Mouse (Mus musculus) urinary bladder, adult 2 months (tissue): ENCODE measurements around the gene Map4. TPM values are rescaled to one million over a fixed set of nuclear protein-coding genes. Genes with fewer than 3 reads are reported as not detected.

Experiments
- DNase-seq: peaks from one replicate; pipeline ENCODE4 v3.0.0; 2022; ENCODE audit warnings: low spot score
- polyA plus RNA-seq: library from polyadenylated mRNA; depleted of rRNA; stranded (reverse); fragments of >200 nt; gene quantifications from 2 replicates; pipeline ENCODE4 v1.2.3, GENCODE M21; 2012; rRNA removed

Gene Map4
- polyA plus RNA-seq = 84.3 and 129 TPM in 2 replicates

DNA sequence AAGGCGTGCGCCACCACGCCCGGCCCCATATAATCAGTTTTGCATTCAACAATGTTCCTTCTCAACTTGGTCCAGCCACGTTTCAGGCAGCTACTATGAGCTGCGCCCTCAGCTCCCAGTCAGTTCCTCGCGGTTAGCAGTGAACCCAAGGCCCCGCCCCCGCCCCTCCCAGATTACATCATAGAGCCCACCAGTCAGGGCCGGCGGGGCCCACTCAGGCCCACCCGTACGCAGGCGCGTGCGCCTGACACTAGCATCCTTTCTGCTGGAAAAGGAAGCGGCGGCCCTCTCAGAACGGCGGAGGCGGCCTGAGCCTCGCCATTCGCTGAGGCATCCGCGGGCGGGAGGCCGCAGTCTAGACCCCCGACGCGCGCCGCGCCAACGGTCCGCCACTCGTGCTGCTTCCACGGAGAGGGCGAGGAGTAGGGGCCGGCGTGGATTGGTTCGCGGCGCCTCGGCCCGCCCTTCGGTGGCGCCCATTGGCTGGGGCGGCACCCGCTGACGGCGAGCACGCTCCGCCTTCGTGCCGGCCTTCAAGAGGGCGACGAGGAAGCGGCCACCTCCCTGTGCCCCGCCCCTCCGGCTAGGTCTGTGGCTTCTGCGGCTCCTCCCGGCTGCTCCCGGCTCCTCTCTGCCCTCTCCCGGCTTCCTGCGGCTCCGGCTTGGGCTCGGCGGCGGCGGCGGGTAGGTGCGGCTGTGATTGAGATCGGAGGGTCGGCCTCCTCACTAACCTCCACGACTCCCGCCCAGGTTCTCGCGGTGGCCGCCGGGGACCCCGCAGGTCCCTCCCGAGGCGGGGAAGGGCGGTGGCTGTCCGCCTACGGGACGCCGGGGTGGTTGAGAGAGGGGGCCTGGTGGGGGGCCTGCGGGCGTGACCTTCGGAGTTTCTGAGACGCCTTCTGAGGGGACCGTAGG is at the start of gene Map4:
Gene Map4, plus strand, starts transcription at position 204 of the 915 bp plus-strand sequence.
- peak; percentile 95 for DNase-seq

DNA sequence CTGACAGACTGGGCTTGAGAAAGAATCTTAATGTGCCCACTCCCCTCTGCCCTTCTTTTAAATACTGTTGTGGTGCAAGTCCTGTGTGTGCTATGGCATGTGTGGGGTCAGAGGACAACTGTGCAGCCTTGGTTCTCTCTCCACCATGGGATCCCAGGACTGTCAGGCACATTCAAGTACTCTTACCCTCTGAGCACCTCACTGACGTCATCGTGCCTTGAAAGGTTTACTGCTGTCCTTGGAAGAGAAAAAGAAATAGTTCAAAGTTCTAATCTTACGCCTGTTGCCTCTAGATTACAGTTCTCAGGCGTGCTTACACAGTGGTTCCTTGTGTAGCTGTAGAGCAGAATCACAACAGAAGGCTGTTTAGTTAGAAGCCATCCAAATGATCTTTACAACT is 45.0 kb upstream of the Map4 start:
- DNase-seq = no peak

DNA sequence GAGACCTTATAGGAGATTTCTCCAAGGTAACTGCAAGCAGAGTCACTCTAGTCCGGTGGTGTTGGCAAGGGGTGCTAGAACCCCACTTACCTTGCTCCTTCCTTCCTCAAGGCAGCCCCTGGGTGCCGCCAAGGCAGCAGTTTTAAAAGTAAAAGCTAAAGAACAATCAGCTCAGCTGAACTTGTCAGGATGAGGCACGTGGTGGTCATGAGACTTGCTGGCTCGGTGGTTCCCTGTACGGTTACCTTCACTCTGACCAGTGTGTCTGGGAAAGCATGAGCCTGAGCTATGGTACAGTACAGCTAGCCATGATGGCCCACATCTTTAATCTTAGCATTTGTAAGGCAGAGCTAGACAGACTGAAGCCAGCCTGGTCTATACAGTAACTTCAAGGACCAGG is 43.9 kb upstream of the Map4 start:
- no peak for DNase-seq

DNA sequence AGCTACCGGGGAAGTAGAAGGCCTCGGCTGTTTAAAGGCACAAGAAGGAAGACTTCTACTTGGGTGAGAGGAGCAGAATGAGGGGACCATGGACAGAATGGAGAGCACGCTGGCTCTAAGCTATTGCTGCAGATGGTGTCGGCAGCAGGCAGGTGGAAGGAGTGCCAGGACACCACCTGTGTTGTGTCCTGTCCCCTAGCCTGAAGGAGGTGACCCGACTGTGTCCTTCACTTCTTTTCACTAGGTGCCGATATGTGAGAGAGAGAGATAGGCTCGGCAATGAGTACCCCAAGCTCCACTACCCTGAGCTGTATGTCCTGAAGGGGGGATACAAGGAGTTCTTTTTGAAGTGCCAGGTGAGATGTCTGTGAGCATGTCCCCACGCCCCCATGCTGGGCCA is 39.8 kb upstream of the Map4 start:
- DNase-seq = no peak

DNA sequence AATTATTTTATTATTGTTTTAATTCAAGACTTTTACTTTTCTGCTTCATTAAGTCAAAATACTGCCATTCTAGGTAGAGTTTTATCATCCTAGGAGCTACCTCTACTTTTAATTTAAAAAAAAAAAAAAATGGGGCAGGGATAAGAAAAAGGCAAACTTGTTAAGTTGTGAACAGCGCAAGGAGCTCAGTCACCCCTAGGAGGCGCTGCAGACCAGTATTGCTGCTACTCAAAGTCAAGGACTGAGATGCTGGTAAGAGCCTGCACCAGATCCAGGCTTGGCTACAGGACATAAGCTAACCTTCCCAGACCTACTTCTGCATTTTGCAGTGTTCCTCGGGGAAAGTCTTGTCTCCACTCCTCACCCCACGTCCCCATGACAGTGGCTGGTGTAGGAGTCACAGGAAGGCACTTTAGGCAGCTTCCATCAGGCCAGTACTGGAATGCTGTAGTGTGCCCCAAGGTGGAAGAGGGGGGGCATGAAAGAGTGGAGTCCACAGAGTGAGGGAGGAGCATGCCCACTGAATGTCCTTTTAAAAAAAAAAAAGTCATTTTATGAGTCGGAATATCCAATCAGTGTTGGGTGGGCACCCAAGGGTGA is 38.5 kb upstream of the Map4 start:
- DNase-seq = no peak

DNA sequence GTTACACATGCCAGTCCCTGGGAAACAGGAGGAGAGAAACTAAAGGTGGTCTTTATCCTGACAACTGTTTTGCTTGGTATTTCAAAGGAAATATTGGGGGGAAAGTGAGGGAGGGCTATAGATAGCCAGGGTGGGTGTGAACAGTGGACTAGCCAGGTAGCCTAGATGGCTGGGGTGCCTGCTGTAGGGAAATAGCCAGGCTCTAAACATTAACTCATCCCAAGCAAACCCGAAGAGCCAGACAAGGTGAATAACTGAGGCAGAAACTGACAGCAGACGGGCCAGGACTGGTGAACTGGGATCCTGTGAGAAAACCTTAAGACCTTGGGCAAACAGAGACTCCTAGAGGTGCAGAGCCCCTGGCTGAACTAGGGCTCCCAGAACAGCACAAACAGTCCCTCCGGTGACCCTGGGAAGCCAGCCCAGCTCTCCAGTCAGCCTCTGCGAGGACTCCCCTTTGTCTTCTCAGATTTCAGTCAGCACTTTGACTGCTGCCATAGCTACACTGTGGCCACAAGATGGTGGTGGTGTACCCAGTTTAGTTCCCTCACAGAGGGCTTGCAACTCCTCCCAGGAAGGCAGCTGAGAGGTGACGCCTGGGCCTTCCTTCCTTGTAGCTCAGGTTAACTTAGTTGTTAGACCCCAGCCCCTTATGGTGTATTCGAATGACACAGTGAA is 36.7 kb upstream of the Map4 start:
- DNase-seq = no peak

DNA sequence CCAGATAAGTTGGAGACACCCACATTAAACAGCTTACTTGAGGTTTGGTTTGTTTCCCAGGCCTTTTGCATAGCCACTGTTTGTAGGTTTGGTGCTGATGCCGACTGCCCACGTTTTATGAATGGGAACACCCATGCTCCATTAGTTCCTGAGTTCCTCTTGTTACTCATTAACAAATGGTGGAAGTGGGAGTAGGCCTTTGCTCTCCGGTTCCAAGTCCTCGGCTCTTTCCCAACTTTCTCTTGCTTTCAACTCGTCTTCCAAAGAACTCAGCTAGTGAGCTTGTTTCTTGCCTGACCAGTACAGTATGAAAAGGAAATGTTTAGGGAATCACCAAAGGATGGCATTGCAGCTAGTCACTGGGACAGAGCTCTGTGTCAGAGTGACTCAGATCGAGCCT is 35.7 kb upstream of the Map4 start:
- DNase-seq = no peak

DNA sequence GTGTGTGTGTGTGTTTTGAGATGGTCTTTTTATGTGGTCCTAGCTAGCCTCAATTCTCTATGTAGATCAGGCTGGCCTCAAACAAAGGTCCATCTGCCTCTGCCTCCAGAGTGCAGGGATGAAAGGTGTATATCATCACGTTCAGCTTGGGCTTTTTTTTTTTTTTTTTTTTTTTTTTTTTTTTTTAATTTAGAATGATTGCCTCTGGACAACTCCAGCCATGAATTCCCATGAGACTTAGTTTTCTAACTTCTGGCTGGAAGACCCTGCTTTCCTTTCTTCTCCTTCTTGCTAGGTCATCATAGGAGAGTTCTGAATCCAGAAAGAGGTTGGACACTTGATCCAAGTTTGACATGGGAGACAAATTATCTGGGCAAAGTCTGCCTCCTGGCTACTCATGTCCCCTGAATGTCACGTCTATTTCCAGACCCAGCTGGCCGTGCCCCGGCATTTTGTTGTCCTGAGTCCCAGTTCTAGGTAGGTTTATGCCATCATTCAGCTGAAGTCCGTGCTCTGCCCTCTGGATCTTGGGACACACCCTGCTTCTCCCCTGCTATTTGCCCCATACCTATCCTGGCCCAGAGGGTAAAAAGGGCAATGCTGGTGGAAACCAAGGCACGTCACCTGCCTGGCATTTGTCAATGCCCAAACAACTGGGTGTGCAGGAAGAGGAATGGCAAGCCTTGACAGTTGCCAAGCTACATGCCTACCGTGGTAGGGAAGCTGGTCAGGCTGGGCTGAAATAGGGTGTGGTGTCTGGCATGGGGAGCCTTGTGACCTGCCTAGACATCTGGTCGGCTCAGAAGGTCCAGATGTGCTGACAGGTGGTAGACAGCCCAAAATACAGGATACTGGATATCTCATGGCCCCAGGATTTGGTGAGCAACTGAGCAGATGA is 34.8 kb upstream of the Map4 start:
- DNase-seq = no peak

DNA sequence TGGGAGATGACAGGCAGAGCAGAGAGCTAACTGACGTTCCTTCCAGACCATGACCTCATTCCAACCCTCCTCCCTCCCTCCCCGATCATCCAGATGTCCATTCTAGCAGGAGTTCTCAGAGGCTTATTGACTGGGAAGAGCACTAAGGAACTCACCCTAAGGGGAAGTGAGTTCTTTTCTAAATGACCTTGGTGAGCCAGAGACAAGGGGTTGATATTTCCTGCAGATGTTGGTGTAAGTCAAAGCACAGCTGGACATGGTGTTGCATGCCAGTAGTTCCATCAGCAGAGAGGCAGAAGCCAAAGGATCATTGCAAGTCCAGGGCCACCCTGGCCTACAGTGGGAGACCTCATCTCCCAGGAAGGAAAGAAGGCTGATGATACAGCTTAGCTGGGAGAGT is 33.2 kb upstream of the Map4 start:
- DNase-seq = no peak

DNA sequence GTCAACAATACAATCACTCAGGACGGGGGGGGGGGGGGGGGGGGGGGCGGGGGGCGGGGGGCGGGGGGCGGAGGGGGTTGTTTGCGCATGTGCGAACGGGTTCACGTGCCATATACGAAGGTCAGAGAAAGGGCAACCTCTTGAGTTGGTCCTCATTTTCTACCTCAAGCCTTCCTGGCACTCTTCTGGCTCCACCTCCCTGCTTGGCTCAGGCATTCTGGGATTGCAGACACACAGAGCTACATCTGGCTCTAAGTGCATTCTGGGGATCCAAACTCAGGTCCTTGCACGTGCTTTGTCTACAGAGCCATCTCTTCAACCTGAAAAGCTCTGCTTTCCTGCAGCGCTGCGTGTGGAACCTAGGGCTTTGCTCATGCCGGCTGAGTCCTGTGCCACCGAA is 31.9 kb upstream of the Map4 start:
- no peak for DNase-seq

DNA sequence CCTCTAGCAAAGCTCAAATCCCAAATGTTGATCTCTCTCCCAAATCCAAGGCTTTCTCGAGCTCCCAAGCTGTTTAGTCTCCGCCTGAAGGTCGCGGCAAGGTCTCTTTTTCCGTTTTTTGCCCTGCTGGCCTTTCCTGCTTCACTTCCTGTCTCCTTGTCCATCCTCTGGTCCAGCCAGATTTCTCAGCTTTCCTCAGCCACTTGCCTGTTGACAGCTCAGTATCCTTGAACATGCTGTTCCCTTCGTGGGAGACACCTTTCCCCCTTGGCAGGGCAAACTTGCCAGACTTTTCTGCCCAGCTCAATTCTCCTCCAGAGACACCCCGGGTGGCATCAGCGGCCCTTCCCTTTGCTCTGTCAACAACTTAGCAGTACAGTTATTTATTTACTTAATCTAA is 31.5 kb upstream of the Map4 start:
- no peak for DNase-seq

DNA sequence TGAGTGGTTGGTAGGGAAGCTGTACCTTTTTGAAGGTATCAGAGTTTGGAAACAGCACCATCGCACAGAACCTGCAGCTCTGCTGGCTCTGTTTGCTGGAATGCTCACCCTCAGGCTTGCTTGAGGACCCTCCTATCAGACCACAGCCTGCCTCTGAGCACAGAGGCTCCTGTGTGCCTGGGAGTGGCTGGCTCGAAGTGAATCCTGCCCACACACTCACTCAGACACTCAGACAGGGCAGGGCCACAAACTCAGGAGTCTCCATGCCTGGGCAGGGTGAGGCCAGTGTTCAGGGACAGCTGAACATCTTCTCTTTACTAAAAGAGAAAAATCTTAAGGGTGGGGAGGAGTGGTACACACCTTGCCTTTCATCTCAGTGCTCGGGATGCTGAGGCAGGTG is 30.7 kb upstream of the Map4 start:
- DNase-seq = no peak

DNA sequence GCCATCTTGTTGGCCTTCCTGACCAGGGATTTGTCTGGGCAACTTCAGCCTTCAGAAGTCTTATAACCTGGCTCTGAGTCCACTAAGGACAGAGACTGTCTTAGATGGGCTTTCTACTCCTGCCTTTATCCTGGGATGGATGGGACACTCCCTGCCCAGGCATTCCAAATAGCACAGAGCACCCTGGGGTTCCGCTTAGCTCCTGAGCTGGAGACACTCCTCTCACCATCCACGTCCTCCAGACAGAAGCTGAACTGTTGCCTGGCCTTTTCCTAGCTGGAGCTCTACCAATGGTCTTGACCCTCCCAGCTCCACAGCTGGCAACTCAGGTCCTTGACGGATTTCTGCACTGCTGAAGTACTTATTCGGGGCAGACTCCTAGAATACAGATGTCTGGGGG is 29.0 kb upstream of the Map4 start:
- DNase-seq = no peak

DNA sequence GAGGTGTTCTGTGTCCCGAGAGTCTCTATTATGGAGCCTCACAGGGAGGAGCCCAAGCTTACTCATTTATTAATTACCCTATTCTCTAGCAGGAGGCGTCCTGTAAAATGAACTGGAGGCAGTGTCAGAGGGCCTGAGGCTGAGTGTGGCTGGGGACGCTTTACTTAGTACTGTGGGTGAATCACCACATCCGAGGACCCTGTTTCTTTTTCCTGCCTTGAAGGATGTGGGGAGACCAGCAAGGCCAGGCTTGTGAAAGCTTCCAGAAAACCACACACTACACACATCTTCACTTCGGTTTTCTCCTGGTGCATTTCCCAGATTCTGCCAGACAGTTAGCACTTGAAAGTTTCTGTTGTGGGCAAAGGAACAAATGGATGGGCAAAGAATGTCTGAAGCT is 28.5 kb upstream of the Map4 start:
- no peak for DNase-seq

DNA sequence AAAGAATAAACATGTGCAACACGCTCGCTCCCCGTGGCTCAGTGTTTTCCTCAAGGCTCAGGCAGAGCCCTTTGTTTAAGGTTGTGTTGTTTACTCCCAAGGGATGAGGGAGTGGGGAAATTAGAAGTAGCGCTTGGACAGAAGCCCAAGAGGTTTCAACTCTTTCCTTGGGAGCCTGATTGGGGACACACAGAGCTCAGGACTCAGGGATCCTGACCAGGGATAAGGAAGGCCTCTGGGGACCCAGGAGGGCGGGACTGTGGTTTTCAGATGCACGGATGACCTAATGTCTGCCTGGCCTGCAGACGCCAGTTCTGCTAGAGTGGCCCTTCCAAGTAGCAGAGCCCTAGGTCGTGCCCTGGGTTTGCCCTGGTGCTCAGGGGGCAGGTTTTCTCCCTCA is 24.0 kb upstream of the Map4 start:
- DNase-seq = no peak

DNA sequence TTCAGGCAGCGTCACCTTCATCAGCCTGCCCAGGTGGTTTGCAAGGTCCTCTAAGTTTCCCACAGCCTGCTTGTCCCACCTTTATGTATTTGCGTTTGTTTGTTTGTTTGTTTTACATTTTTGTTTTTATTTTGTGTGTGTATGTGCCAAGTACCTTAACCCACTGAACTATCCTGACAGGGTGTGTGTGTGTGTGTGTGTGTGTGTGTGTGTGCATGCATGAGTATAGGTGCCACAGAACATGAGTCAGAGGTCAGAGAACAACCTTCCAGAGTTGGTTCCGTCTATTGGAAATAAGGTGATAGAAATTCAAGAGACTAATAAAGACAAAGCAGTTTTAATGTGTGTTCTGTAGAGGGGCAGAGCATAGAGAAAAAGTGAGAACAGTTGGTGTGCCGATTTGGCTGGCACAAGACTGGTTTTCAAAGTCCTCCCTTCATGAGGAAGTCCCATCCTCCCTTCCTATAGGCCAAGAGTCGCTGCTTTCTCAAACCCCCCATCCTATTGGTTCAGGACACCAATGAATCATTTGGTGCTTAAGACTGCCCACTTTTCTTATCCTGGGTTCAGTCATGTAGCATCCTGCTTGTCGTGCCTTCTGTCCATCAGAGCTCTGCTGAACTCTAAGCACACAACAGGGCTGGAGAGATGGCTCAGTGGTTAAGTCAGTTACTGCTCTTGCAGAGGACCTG is 23.3 kb upstream of the Map4 start:
- DNase-seq = no peak

DNA sequence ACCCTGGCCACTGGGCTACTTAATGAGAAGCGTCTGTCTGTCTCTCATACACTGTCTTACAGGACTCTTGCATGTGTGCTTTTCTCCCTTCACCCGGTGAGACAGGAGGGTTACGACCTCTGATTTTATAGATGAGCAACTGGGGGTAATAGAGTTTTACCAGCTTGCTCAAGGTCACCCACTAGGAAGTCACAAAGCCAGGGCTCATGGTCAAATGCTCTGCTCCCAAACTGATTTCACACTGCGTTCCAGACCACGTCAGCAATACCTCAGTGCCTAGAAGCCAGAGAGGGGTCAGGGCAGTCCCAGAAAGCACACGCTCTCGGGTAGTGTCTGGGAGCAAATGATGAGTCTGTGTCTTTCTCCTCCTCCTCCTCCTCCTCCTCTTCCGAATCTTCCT is 22.2 kb upstream of the Map4 start:
- no peak for DNase-seq

DNA sequence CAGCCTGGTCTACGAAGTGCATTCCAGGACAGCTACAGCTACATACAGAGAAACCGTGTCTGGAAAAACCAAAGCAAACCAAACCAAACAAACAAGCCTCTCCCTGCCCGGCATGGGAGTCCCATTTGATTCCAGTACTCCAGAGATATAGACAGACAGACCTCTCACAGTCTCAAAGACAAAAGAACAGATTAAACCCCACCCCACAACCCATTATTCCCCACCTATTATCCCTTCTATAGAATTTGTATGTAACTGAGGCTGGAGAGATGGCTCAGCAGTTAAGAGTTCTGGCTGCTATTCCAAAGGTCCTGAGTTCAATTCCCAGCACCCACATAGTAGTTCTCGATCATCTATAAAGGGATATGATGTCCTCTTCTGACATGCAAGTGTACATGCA is 21.3 kb upstream of the Map4 start:
- no peak for DNase-seq

DNA sequence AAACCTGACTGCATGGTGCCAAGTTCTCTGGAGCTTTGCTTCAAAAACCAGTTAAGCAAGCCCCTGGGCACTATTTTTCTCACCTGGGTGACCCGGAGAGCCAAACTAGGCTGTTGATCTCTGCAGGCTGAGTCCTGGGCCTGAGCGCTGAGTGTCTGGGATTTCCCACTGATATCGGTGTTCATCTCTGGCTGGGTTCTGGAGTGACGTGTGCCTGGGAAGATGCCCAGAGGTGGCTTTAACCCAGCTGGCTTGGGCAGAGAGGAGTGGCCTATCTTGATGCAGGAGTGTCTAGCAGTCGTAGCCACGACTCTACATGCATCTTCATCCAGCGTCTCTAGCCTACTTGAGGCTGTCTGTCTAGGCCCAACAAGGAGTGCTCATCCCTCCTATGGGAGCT is 19.5 kb upstream of the Map4 start:
- DNase-seq = no peak

DNA sequence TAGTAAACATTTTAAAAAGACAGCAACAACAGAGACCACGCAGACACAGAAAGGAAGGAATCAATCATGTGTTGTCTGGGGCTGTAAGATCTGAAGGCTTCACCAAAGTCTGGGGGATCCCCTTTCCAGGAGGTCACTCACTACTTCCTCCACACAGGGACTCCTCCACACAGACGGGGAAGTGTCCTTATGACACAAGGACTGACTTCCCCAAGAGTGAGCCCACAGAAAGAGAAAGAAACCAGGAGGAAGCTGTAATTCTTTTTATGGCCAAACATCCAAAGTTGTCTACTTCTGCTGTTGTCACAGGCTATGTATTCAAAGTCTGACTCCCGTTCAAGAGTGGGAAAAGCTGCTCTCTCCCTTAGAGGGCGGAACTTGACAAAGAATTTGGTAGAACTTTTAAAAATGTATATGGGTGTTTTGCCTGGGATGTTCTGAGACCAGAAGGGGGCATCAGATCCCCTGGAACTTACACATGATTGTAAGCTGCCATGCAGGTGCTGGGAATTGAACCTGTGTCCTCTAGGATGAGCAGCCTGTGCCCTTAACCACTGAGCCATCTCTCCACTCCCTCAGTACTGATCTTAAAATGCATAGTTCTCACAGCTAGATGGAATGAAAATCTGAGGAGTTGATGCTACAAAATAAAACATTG is 16.9 kb upstream of the Map4 start:
- DNase-seq = no peak

DNA sequence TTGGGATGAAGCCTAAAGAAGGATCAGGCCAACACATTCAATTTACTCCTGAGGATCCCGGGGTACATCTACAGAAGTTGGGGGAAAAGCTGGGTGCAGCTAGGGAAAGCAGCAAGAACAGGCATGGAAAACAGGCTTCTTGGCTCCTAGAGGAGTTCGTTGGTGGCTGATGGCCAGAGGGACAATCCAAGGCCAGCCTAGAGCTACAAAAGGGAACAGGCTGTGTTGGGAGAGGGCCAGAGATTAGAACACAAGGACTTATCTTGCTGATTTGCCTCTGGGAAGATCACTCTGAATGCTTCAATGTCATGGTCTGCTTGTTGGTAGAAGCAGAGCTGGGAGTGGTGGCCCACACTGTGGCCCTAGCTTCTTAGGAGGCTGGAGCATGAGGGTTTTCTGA is 13.3 kb upstream of the Map4 start:
- no peak for DNase-seq
